Mouse (Mus musculus): ENCODE measurements at regions not wholly inside any gene's neighbourhood (a gene's known extent, or its start where the extent isn't known, plus 50 kb on each side); places are given as distances from the start of the nearest gene placed in this dataset.

- no peak for DNase-seq
Measured at GRCm38 (mm10) chr13:56350705-56351400, 54.5 kb upstream of the Cxcl14 start.

- DNase-seq, result no peak
Measured at GRCm38 (mm10) chr13:56351401-56351735, 55.0 kb upstream of the Cxcl14 start.

- DNase-seq, result no peak
Measured at GRCm38 (mm10) chr13:56352436-56352835, 56.1 kb upstream of the Cxcl14 start.

- DNase-seq, result no peak
Measured at GRCm38 (mm10) chr13:56352839-56353605, 56.7 kb upstream of the Cxcl14 start.

- no peak for DNase-seq
Measured at GRCm38 (mm10) chr13:56353921-56354320, 57.6 kb upstream of the Cxcl14 start.

- DNase-seq, result no peak
Measured at GRCm38 (mm10) chr13:56354630-56355029, 58.3 kb upstream of the Cxcl14 start.

- no peak for DNase-seq
Measured at GRCm38 (mm10) chr13:56356999-56357398, 60.6 kb upstream of the Cxcl14 start.

GRCm38 (mm10) chr13:56357955-56358354, 61.6 kb upstream of the Cxcl14 start:
- DNase-seq, result no peak

GRCm38 (mm10) chr13:56358827-56359226, 62.5 kb upstream of the Cxcl14 start:
- no peak for DNase-seq

GRCm38 (mm10) chr13:56359554-56359953, 63.2 kb upstream of the Cxcl14 start:
- peak; percentile 43 for DNase-seq

- DNase-seq, result no peak
Measured at GRCm38 (mm10) chr13:56360803-56361202, 64.5 kb upstream of the Cxcl14 start.

GRCm38 (mm10) chr13:56362238-56362637, 64.2 kb upstream of the Gm3045 start:
- no peak for DNase-seq

- no peak for DNase-seq
Measured at GRCm38 (mm10) chr13:56362646-56363045, 63.7 kb upstream of the Gm3045 start.

- no peak for DNase-seq
Measured at GRCm38 (mm10) chr13:56369600-56369999, 56.8 kb upstream of the Gm3045 start.

- DNase-seq, result no peak
Measured at GRCm38 (mm10) chr13:56371374-56371773, 55.0 kb upstream of the Gm3045 start.

- DNase-seq, result no peak
Measured at GRCm38 (mm10) chr13:56372003-56372725, 54.2 kb upstream of the Gm3045 start.

- DNase-seq, result no peak
Measured at GRCm38 (mm10) chr13:56372727-56373126, 53.7 kb upstream of the Gm3045 start.
